Mouse (Mus musculus) brain, embryonic 18.5 days (tissue): ENCODE measurements around the gene Acsf2.
A peak's percentile ranks its signal among the peaks of the same experiment; 100 is the strongest.

Experiments used
- DNase-seq: peaks from one replicate; pipeline ENCODE4 v3.0.0-alpha.2; 2012; ENCODE audit warnings: low read depth, low spot score

The Acsf2 gene

DNA sequence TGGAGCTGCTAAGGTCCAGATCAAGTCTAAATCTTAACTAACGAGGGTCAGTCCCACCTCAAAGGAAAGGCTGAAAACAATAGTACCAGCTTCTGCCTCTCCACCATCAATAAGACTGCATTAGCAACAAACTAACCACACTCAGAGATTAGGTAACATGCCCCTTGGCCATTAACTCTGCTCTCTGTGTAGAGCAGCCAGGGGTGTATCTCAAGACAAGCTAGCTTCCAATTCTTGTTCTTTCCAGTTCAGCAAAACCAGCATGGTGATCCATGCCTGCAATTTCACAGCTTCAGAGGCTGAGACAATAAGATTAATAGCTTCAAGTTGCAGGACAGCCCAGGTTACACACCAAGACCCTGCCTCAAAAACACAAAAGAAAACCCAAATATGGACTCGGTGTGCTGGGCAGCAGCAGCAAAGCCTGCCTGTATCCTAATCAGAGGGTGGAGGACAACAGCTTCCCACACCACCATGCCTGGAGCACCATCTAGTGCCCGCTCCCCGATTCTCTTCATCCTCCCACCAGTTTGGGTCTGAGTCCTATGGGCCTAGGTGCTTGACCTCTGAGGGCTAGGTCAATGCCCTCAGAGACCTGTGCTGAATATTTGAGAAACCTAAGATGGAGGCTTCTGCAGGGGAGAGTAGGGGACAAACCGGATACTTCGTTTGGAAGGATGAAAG is 3.1 kb downstream of the Acsf2 start:
- no peak for DNase-seq

DNA sequence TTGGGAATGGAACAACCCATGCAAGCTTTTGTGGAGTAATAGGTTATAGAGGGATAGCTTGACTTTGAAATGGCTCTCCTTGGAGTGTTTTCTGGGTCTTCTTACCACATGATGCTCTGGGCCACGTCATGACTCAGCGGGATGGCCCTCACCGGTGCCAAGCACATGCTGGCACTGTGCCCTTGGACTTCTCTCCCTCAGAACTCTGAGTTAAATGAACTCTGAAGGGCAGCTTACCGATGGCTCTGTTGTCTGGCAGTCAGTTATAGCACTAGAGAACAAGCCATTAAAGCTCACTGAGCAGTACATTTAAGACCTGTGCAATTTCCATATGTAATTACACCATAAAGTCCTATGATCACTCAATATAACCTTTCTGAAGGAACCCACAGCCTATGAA is 4.4 kb downstream of the Acsf2 start:
- DNase-seq = no peak

DNA sequence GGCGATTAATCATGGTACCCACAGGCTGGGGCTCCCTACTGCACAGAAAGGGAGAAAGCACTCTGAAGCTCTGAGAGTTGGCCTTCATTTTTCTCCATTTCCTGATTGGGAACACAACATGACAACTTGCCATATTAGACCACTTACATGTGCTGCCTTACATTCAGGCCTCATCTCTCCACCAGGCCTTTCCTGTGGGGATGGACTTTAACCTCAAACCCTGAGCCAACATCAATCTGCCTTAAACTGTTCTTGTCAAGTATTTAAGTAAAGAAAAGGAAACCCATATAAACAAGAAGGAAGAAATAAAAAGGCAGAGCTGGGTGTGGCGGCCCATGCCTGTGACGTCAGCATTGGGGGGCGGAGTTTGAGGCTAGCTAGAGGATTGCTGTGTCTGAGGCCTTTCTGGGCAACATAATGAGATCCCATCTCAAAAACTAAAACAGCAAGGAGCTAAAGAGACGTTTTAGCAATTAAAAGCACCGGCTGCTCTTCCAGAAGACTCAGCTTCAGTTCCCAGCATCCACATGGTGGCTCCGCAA is 5.3 kb downstream of the Acsf2 start:
- no peak for DNase-seq

DNA sequence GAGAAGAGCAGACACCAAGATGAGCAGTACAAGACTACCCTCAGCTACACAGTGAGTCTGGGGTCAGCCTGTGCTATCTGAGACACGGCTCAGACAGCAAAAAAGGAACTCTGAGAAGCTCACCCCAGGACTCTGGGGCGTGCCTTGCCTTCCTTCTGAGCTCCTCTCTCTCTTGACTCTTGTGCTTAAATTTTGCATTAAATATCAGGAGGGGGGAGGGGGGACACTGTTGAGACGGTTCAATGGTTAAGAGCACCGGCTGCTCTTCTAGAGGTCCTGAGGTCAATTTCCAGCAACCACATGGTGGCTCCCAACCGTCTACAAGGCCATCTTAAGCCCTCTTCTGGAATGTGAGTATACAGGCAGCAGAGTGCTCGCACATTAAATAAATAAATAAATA is 14.2 kb downstream of the Acsf2 start:
- DNase-seq = no peak

DNA sequence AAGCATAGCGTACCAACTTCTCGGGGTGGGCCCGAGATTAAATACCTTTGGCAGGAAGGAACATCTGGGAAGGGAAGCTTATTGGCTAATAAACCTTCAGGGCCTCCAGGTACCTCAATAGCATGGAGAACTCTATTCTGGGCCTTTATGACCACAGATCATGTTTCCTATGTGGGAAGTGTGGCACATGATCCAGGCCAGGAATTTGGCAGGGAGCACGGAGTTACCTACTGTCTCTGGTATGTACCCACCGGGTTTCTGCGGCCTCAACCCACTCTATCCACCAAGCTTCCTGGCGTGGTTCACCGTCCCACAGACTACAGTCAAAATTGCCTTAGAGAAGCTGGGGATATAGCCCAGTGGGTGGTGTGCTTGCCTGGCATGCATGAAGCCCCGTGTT is 16.6 kb downstream of the Acsf2 start:
- DNase-seq = no peak

DNA sequence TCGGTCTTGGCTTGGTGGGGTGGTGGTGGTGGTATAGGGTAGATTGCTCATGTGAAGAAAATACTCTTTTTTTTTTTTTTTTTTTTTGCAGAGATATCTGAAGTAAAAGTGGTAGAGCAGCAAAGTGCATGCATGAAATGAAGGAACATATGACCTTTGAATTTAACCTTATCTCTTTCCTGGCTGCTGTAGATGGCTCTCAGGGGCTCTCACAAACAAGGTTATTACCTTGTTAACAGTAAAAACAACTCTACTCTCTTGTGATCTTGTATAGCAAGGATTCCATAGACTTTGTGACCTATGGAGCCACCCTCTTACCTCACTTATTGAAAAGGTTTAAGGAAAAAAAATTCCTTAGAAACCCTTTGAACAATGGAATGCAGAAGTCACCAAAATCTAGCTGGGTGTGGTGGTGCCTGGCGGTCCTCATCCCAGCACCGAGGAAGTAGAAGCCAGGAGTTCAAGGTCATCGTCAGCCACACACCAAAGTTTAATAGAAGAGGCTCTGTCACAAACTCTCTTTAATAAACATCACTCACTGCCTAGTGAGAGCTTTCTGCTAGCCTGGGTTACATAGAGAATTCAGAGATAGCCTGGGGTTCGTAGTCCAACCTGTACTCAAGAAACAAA is 21.4 kb downstream of the Acsf2 start:
- DNase-seq = no peak

DNA sequence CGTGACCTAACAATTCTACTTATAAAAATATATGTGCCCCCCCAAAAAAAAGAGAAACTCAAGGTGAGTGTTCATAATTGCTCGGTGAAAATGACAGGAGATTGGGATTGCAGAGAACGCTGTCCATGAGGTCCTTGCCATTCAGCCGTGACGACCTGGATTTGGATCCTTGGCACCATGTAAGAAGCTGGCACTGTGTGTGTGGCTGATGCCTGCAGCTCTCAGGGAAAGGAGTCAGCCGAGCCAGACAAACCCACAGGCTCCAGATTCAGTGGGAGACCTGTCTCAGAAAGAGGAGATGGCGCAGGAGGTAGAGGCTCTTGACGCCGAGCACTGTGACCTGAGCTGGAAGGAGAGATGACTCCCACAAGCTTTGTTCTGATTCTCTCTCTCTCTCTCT is 25.3 kb downstream of the Acsf2 start:
- no peak for DNase-seq

DNA sequence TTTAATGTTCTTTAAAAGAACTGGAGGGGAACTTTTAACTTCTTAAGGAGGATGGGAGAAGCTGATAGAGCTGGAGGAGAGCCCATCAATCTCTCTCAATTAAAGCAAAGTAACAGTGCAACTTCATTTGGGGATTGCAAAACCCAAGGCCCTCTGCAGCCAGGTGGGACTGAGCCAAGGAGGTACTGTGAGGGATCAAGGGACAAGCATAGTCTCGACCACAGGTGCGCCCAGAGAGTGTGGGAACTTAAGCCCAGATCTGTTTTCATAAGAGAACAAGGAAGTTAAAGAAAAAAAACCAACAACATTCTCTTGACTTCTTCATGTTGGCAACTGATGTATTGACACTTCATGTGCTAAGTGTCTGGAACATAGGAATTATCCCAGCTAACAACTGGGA is 26.6 kb downstream of the Acsf2 start:
- DNase-seq = no peak

DNA sequence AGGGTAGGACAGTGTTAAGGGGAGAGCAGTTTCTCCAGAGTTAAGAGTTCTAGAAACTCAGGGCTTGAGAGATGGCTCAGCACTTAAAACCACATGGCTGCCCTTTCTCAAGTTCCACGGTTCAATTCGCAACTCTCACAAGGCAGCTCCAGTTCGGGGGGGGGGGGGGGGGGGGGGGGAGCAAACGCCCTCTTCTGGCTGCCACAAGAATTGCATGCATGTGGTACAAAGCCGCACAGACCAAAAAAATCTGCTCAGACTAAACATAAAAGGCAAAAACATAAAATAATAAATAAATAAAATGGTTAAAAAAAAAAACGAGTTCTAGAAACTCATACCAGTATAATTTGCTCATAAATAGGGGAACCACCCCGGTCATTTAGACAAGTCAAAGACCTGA is 27.1 kb downstream of the Acsf2 start:
- DNase-seq = no peak

DNA sequence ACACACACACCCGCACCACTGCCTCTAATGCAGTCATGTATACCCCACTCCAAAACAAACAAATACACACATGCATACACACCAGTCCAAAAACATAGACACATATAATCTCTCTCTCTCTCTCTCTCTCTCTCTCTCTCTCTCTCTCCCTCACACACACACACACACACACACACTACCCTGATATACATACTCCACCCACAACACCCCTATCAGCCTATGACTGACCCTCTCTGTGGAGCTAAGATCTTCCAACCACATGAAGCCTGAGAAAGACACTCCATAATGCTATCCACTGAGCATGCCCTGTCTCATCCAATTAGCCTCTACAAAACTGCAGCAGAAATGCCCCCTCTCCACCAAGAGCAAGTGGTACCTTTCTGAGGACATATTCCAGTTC is 29.8 kb downstream of the Acsf2 start:
- no peak for DNase-seq

DNA sequence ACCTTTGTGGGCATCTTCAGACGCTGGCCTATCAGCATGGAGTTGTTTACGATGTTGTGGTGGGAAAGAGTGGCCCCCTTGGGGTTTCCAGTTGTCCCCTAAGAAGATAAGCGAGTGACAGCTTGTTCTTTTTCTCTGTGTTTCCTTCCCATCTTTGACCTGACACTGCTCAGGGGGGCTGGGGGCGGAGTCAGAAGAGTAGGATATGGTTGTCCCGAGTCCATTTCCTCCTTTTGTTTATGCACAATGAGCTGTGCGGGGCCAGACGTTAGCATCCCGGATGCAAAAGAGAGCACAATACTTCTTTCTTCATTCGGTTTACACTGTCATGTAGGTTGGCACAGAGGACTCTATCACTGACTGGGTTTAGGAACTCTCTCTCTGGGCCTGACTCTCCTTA is 31.1 kb downstream of the Acsf2 start:
- no peak for DNase-seq

DNA sequence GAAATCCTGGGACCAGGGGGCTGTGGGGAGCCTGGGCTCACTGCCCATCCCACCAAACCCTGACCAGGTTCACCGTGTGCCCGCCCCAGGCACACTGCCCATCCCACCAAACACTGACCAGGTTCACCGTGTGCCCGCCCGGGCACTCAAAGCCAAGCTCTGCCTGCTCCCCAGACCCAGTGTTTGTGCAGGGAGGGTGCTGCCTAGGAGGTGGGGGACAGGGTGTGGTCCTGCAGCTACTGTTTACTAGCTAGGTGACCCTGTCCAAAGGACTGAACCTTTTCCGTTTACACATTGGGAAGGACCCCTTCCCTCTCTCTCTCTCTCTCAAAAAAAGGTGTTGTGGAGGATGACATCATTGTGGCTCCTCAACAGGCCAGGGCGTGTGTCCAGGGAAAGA is 34.3 kb downstream of the Acsf2 start:
- no peak for DNase-seq

DNA sequence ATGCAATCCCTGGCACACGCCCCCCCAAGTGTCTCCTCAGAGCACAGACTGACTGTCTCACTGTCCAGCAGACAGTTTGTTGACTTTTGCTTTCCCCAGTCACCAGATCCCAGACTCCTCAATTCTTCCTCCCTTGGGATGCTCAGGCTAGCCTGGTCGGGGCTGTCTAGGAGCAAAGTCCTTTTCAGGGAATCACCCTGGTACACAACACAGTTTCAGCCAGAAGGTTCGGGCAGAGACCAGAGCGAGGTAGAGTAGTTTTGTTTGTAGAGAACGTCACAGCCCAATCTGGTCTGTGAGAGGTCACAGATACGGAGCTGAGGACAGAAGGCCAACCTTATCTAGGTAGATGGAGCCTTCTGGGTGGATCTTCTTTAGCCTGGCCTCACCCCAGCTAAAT is 35.1 kb downstream of the Acsf2 start:
- DNase-seq = no peak

DNA sequence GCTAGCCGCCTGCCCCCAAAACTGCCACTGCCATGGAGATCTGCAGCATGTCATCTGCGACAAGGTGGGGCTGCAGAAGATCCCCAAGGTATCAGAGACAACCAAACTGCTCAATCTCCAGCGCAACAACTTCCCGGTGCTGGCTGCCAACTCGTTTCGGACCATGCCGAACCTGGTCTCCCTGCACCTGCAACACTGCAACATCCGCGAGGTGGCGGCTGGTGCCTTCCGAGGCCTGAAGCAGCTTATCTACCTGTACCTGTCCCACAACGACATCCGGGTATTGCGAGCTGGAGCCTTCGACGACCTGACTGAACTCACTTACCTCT is 36.6 kb downstream of the Acsf2 start:
- DNase-seq = no peak

DNA sequence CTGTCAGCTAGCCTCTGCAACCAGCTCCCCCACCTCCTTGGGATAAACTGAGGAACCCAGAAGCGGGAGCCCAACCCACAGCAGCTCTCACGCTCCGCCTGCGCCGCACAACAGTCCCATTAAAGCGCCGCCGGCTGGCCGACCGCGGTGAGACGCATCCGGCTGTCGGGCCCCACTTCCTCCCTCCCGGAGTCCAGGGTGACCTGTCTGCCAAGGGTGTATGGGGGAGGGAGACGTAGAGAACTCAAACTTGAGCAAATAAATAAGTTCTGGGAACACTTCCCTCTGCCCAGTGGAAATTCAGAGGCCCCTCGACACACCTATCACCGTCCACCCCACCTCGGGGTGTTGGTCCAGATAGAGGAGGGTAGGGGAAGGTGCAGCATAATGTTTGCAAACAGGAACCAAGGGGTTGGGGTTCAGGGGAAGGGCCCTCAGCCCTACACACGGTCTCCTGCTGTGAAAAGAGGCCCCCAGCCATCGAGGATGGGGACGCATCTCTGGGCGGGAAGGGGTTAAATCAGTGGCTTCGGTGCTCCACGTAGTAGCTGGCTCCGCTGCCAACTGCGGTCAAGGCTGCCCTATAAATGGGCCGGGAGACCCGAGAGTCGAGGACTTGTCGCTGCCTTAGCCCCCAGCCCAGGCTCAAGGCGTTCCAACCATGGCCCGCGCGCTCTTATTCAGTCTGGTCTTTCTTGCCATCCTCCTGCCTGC is 37.1 kb downstream of the Acsf2 start, which contains the start of gene Chad:
Gene Chad, plus strand, starts transcription at position 611 of the 714 bp plus-strand sequence.
- DNase-seq = no peak

DNA sequence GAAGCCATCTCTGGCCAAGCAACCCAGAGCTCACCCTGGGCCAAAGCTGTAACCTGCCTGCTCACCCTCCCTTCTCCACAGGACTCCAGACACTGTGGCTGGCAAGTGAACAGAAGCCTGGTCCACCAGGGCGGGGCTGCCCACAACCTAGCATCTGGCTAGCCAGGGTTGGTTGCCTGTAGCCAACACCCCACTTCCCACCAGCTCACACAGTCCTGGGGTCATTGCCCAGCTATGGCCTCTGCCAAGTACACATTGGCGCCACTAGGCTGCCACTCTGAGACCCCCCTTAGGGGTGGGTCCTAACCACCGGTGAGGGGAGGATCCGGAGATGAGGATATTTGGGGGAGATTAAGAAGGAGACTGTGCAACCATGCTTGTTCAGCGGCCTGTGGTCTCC is 37.9 kb downstream of the Acsf2 start:
- no peak for DNase-seq

DNA sequence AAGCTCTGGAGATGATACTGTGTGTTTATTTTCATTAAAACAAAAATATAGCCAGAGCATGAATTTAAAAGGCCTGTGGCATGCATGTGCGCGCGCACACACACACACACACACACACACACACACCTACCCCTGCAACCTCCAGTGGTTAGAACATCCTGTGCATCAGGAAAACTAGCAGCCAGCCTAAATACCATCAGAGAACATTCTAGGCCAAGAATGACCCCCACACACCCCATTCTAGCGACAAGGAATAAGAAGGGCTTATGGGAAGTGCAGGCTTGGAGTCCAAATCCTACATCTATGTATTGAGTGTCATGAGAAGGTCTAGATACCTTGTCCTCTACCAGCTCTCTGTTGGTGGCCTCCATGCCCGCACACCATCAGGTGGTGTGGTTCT is 38.3 kb downstream of the Acsf2 start:
- no peak for DNase-seq

DNA sequence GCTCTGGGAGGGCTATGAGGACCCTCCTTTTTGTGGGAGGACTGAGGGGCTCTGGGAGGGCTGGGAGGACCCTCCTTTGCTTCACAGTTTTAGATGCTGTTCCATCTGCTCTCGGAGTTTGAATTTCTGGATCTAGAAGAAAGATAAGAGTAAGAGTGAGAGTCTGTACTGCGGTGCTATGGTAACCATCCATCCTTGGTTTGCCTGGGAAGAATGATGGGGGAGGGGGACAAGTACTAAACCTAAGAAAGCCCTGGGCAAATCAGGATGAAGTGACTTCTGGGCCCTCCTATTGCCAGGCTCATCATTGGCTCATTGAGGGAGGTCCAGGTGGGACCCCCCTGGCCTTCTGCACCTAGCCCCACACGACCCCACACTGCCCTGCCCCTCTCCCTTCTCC is 43.4 kb downstream of the Acsf2 start:
- no peak for DNase-seq

DNA sequence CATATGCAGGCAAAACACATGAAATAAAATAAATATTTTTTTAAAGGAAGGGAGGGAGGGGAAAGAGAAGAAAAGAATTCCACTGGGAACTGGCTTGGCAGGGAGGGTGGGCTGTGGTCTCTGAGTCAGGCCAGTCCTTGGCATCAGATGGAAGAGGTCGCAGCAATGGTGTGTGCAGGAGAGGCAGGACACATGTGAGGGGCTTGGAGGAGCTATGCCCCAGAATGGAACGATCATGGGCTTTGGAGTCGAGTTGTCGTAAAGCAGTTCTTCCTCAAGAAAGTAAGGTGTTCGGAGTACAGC is 51.3 kb downstream of the Acsf2 start:
- no peak for DNase-seq

DNA sequence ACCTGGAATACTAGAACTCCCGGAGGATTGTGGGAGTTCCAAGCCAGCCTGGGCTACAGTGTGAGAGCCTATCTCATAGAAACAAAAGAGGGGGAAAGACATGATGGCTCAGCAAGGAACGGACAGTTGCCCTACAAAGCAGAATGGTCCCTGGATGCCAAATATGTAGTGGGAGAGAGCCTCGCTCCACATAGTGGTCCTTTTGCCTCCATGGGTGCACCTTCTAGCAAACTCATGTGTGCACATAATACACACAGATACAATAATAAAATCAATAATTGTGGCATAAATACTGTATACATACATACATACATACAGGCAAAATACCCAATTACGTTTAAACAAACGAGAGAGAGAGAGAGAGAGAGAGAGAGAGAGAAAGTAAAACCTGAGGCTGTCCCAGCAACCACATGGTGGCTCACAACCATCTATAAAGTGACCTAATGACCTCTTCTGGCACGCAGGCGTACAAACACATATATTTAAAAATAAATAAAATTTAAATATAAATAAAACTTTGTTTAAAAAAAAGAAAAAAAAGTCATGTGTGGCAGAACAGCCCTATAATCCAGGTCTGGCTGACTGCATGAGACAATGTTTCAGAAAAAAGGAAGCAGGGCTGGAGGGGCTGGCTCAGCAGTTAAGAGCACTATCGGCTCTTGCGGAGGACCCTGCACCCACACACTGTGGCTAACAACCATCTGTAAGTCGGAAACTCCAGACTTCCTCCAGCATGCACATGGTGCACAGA is 51.8 kb downstream of the Acsf2 start:
- no peak for DNase-seq

DNA sequence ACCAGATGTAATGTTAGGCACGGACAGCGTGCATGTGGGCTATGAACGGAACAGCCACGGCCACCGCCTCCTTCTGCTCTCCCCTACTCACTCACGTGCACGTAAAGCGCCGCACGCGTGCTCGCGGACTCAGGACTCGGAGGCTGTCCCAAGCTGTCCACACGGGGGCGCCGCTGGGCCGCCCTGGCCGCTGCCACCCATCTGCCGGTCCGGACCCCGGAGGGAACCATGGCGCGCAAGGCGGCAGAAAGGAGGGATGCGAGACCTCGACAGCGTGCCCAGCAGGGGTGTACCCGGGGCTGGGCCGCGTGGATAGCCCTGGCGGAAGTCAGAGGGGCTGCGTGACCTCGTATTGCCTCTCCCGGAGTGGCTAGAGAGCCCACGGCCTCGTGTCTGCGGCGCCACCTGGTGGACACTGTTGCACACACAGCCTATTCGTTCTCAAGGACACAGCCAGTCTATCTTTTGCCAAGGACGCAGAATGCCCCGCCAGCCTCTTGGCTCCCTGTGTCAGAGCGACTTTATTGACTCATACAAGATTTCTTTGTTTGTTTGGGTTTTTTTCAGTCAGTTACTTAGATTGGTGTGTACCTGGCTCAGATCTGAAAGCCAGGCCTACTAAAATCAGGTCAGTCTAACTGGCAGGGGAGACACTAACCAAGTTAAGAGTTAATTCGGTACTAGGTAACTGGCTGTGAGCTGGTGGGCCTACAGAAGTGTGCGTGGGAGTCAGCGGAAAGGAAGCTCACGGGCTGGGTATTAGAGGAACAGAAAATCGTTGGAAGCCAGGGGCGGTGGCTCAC is 52.6 kb downstream of the Acsf2 start, which contains the start of gene Rsad1:
Gene Rsad1, minus strand, starts transcription at position 368 of the 803 bp plus-strand sequence.
- DNase-seq = peak; percentile 81
